Comparison of ENCODE assay signal across 13 mouse cellular contexts in the genomic region with DNA sequence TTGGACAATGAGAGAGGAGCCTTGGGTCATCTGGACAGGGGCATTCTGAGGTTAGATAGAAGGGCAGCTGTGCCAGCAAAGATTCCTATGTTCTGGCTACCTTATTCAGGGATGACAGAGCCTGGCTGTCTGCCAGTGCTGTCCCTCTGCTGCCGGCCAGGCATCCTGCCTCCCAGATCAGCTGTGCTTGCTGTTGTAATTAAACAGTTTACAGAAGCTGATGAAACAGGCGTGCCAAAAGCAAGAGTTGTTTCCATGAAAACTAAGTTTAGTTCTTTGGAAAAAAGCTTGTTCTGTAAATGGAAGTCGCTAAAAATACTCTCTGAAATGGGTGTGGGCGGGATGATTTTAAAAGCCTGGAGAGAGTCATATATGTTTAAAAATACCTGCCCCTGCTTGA. TPM values are rescaled to one million over a fixed set of nuclear protein-coding genes. Genes with fewer than 3 reads are reported as not detected.
DNase-seq lines count a peak whose midpoint lies in the region; ATAC-seq and TF ChIP-seq lines count a peak whose summit lies in the region.
"Had no signal": no experiment of that assay in that cellular context is flagged by ENCODE, and none has a peak within 500 bp of the region (broad histone marks: within the 10 kb centered on the region; RNA-seq: fewer than 3 reads in every experiment).

No protein-coding gene starts in this region.

- H3K9me3 ChIP-seq in hindbrain, postnatal 0 days (ENCODE audit: low read length) = no peaks in the 10 kb centered on the region
- H3K9me3 ChIP-seq in hindbrain, embryonic 16.5 days (ENCODE audit: control insufficient read depth, low read length) = no peaks in the 10 kb centered on the region
- H3K9me3 ChIP-seq: forebrain, embryonic 15.5 days had no signal

- no peak overlapping the region for H3K9ac ChIP-seq in hindbrain, postnatal 0 days (replicated peaks; ENCODE audit: low read length)
- no peak overlapping the region for H3K9ac ChIP-seq in hindbrain, embryonic 16.5 days (ENCODE audit: low read depth, low read length)
- H3K9ac ChIP-seq: forebrain, embryonic 15.5 days; limb, embryonic 12.5 days had no signal

- no peak for ATAC-seq in hindbrain, postnatal 0 days
- ATAC-seq in hindbrain, embryonic 16.5 days = no peak
- ATAC-seq: forebrain, embryonic 15.5 days had no signal

- DNase-seq in adrenal gland, adult 2 months = peak; percentile 12
- DNase-seq in adrenal gland, adult 18-20 months (ENCODE audit: low spot score in 2 of 2) = no peak
- DNase-seq in hindbrain, postnatal 0 days (ENCODE audit: low spot score) = peak; percentile 71
- DNase-seq in 3T3-L1 (ENCODE audit: low read depth, low spot score) = peak; percentile 1
- DNase-seq in left cerebral cortex, postnatal 10 days (ENCODE audit: extremely low spot score in 1 of 2, low spot score in 2 of 2) = peak; percentile 70 to 71
- no peak for DNase-seq in ovary, postnatal 14 days (ENCODE audit: low spot score)
- no peak for DNase-seq in gastrocnemius, postnatal 36 days

- H3K27ac ChIP-seq in hindbrain, postnatal 0 days = no peak overlapping the region
- H3K27ac ChIP-seq in hindbrain, embryonic 16.5 days (ENCODE audit: low read depth, low read length) = no peak overlapping the region
- H3K27ac ChIP-seq: forebrain, embryonic 15.5 days; limb, embryonic 12.5 days had no signal

- H3K27me3 ChIP-seq in hindbrain, postnatal 0 days (ENCODE audit: insufficient read depth, low read length) = no peaks in the 10 kb centered on the region
- H3K27me3 ChIP-seq in hindbrain, embryonic 16.5 days (replicated peaks; ENCODE audit: control insufficient read depth, insufficient read depth, low read length) = no peaks in the 10 kb centered on the region
- H3K27me3 ChIP-seq: forebrain, embryonic 15.5 days; limb, embryonic 12.5 days had no signal

- no peak overlapping the region for H3K4me2 ChIP-seq in hindbrain, postnatal 0 days (ENCODE audit: low read depth, low read length)
- H3K4me2 ChIP-seq in hindbrain, embryonic 16.5 days (ENCODE audit: low read length) = no peak overlapping the region
- H3K4me2 ChIP-seq: forebrain, embryonic 15.5 days; limb, embryonic 12.5 days had no signal

- H3K36me3 ChIP-seq in hindbrain, postnatal 0 days (ENCODE audit: insufficient read depth, low read length) = no peaks in the 10 kb centered on the region
- no peaks in the 10 kb centered on the region for H3K36me3 ChIP-seq in hindbrain, embryonic 16.5 days (ENCODE audit: control insufficient read depth, insufficient read depth, low read length)
- H3K36me3 ChIP-seq: forebrain, embryonic 15.5 days; limb, embryonic 12.5 days had no signal

- 31% methylated on average over 4 of the region's 4 CpGs for WGBS in hindbrain, postnatal 0 days
- WGBS in hindbrain, embryonic 16.5 days = 39% methylated on average over 4 of the region's 4 CpGs

- no peak overlapping the region for H3K4me3 ChIP-seq in hindbrain, postnatal 0 days (ENCODE audit: low read length)
- H3K4me3 ChIP-seq in hindbrain, embryonic 16.5 days (ENCODE audit: low read length) = no peak overlapping the region
- H3K4me3 ChIP-seq: forebrain, embryonic 15.5 days; limb, embryonic 12.5 days had no signal

- no peaks in the 10 kb centered on the region for H3K4me1 ChIP-seq in hindbrain, postnatal 0 days (ENCODE audit: insufficient read depth, low read length)
- H3K4me1 ChIP-seq in hindbrain, embryonic 16.5 days (ENCODE audit: control insufficient read depth, insufficient read depth, low read depth, low read length) = peaks cover 6% of the 10 kb centered on the region
- H3K4me1 ChIP-seq: limb, embryonic 12.5 days had no signal

- intact Hi-C loops in left cerebral cortex, postnatal 10 days (cut with DNase I) = loop anchor here (5.0 kb wide), 2 partner anchors 58 to 398 kb away; a partner anchor contains a TSS
- intact Hi-C loops in gastrocnemius, postnatal 36 days (cut with DNase I) = no loop called here

- peak; percentile 20; the same call in 1 of the 2 replicates for TF ChIP-seq CTCF in hindbrain, postnatal 0 days (IDR thresholded peaks at IDR 0.05; ENCODE audit: low read depth)

RNA-seq across cellular contexts. Expression of a gene that starts 56.6 kb away (rescaled TPM):
- total RNA-seq in adrenal gland, adult 2 months (2021) = not detected
- polyA plus RNA-seq in adrenal gland, adult 2 months (2012; rRNA removed) = not detected in 2 replicates
- total RNA-seq in adrenal gland, adult 18-20 months (2021) = not detected
- total RNA-seq in hindbrain, postnatal 0 days (2014; rRNA removed) = 19.5 and 22.8 TPM in 2 replicates
- 1.8 and 2.0 TPM in 2 replicates for polyA plus RNA-seq in hindbrain, postnatal 0 days (2015; fragmentation: Nextera tagmentation; extraction: Ambion mirVana)
- polyA plus RNA-seq in hindbrain, embryonic 16.5 days (2015; fragmentation: Nextera tagmentation; extraction: Ambion mirVana) = 2.2 and 2.5 TPM in 2 replicates
- total RNA-seq in left cerebral cortex, postnatal 10 days (2021) = 100 to 1,000 TPM in 1 of 2 experiments, 10 to 100 TPM in 1; 95.6 to 107 TPM
- not detected for total RNA-seq in gastrocnemius, postnatal 36 days (2021)
- total RNA-seq: MEL had no signal
- polyA plus RNA-seq: heart, embryonic 14.5 days; intestine, embryonic 14.5 days; limb, embryonic 12.5 days had no signal

Comparison
In these comparisons a context has a peak if more than half of its experiments do, and no peak if none do; other contexts are left out.
1. DNase-seq: peak in adrenal gland, adult 2 months (single experiment), hindbrain, postnatal 0 days (single experiment), 3T3-L1 (single experiment) and left cerebral cortex, postnatal 10 days (2 of 2); none in adrenal gland, adult 18-20 months (0 of 2), ovary, postnatal 14 days (single experiment) and gastrocnemius, postnatal 36 days (0 of 2).
2. RNA of a gene that starts 56.6 kb away (total RNA-seq): 95.6 to 107 TPM in left cerebral cortex, postnatal 10 days and 19.5 to 22.8 TPM in hindbrain, postnatal 0 days; not detected in adrenal gland, adult 2 months, not detected in adrenal gland, adult 18-20 months and not detected in gastrocnemius, postnatal 36 days; every median in the first group is over 10 times any median in the second.